Mouse (Mus musculus): ENCODE measurements around the gene Slc1a3. TPM values are rescaled to one million over a fixed set of nuclear protein-coding genes. Genes with fewer than 3 reads are reported as not detected.

The Slc1a3 gene
- polyA plus RNA-seq, 2 experiments = 0.27 to 0.39 TPM

DNA sequence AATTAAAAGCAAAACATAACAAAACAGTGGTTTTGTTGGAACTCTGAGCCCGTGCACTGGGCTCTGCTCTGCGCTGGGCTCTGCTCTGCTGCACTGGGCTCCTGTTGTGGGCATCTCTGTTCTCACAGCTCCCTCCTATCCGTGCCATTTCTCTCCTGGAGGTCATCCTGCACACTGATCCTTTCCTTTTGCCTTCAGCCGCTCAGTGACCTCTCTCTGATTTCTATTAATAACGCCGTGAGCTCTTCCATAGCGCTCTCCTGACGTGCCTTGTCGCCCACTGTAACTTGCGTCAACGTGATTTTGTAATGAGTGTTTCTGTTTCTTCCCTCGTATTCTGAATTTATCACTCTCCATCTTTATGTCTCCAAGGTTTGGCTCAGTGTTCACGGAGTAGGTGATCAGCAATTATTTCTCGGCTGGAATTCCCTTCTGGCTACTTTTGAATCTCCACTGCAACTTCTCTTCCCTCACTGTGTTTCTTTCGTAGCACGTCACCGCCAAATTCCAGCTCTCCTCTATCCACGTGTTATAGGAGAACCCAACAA, 91.0 kb downstream of the Slc1a3 start:
- Histone ChIP-seq H3K4me1 (replicated peaks; ENCODE audit: control insufficient read depth in 2 of 2, insufficient read depth in 2 of 2, low read length in 1 of 2) (no peaks in the 10 kb centered on the region), H3K4me2 (ENCODE audit: low read depth) (no peak overlapping the region), H3K36me3 (replicated peaks; ENCODE audit: control insufficient read depth, insufficient read depth, low read depth) (no peaks in the 10 kb centered on the region), H3K27me3 (ENCODE audit: control insufficient read depth, insufficient read depth, low read length) (no peaks in the 10 kb centered on the region), H3K9ac (replicated peaks) (no peak overlapping the region), H3K4me3 (ENCODE audit: insufficient read depth in 1 of 2, low read depth in 2 of 2, low read length in 2 of 2) (no peak overlapping the region), H3K9me3 (ENCODE audit: control insufficient read depth, low read length) (no peaks in the 10 kb centered on the region), H3K27ac (no peak overlapping the region)
- 76% methylated on average over 18 of the region's 18 CpGs for WGBS (ENCODE audit: insufficient replicate concordance)
- no peak for DNase-seq (ENCODE audit: low read depth in 3 of 3, low spot score in 3 of 3)
- no peak for ATAC-seq (ENCODE audit: insufficient read depth)
- TF ChIP-seq EP300 (IDR thresholded peaks at IDR 0.05; ENCODE audit: low read depth) = no peak
- TF ChIP-seq CTCF (IDR thresholded peaks at IDR 0.05; ENCODE audit: low read depth) = no peak

DNA sequence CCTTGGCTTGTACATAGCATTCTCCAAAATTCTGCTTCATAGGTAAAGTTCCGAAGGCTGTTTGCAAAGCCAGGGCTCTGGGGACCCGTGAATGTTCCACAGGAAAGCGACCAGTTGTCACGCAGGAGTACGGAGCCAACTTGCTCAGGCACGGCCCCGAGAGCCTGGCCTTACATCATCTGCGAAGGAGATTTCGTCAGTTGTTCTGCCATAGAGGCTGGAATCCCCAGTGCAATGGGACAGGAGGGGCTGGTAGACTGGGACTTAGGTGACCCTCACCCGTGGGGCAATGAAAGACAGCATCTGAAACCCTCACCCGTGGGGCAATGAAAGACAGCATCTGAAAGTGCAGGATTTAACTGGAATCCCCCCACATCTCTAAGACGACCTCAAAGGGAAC, 94.3 kb downstream of the Slc1a3 start:
- Histone ChIP-seq H3K4me1 (replicated peaks; ENCODE audit: control insufficient read depth in 2 of 2, insufficient read depth in 2 of 2, low read length in 1 of 2) (no peaks in the 10 kb centered on the region), H3K9me3 (ENCODE audit: control insufficient read depth, low read length) (no peaks in the 10 kb centered on the region), H3K9ac (replicated peaks) (no peak overlapping the region), H3K4me3 (ENCODE audit: insufficient read depth in 1 of 2, low read depth in 2 of 2, low read length in 2 of 2) (no peak overlapping the region), H3K27me3 (ENCODE audit: control insufficient read depth, insufficient read depth, low read length) (no peaks in the 10 kb centered on the region), H3K36me3 (replicated peaks; ENCODE audit: control insufficient read depth, insufficient read depth, low read depth) (no peaks in the 10 kb centered on the region), H3K4me2 (ENCODE audit: low read depth) (no peak overlapping the region), H3K27ac (no peak overlapping the region)
- DNase-seq (ENCODE audit: low read depth in 3 of 3, low spot score in 3 of 3) = no peak
- WGBS (ENCODE audit: insufficient replicate concordance) = 69% methylated on average over 12 of the region's 12 CpGs
- no peak for ATAC-seq (ENCODE audit: insufficient read depth)
- no peak for TF ChIP-seq EP300 (IDR thresholded peaks at IDR 0.05; ENCODE audit: low read depth)
- no peak for TF ChIP-seq CTCF (IDR thresholded peaks at IDR 0.05; ENCODE audit: low read depth)

DNA sequence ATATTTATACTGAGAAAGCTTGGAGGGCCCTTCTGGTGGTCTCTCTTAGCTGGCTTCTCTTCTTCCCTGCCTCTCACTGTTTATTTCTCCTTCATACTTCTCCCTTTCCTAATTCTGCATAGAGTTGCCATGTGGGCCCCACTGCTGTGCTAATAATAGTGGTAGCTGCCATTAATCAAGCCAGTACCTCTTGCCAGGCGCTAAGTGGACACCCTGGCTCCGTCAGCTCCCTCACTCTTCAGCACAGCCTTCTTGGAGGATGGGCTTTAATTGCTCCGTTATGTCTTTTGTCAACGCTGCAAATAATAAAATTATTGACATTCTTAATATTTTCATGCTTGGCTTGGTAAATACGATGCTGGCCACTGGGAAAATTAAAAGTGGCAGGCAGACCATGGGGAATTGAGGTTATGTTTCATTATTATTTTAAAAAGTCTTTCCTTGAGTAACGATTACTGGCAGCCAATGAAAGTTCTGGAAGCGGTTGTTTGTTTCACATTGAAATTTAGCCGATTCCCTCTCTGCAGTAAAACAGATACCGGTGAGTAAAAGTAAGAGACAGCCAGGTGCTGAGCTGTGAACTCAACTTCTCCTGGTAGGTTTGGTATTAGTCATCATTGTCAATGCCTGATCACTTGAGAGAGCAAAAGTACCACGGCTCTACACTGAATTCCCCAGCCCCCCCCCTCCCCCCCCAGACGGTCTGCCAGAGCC, 94.9 kb downstream of the Slc1a3 start:
- Histone ChIP-seq H3K9ac (replicated peaks) (no peak overlapping the region), H3K27me3 (ENCODE audit: control insufficient read depth, insufficient read depth, low read length) (no peaks in the 10 kb centered on the region), H3K9me3 (ENCODE audit: control insufficient read depth, low read length) (no peaks in the 10 kb centered on the region), H3K36me3 (replicated peaks; ENCODE audit: control insufficient read depth, insufficient read depth, low read depth) (no peaks in the 10 kb centered on the region), H3K4me1 (replicated peaks; ENCODE audit: control insufficient read depth in 2 of 2, insufficient read depth in 2 of 2, low read length in 1 of 2) (no peaks in the 10 kb centered on the region), H3K27ac (no peak overlapping the region), H3K4me3 (ENCODE audit: insufficient read depth in 1 of 2, low read depth in 2 of 2, low read length in 2 of 2) (no peak overlapping the region), H3K4me2 (ENCODE audit: low read depth) (no peak overlapping the region)
- no peak for ATAC-seq (ENCODE audit: insufficient read depth)
- WGBS (ENCODE audit: insufficient replicate concordance) = 61% methylated on average over 11 of the region's 11 CpGs
- no peak for DNase-seq (ENCODE audit: low read depth in 3 of 3, low spot score in 3 of 3)
- TF ChIP-seq EP300 (IDR thresholded peaks at IDR 0.05; ENCODE audit: low read depth) = no peak
- no peak for TF ChIP-seq CTCF (IDR thresholded peaks at IDR 0.05; ENCODE audit: low read depth)

DNA sequence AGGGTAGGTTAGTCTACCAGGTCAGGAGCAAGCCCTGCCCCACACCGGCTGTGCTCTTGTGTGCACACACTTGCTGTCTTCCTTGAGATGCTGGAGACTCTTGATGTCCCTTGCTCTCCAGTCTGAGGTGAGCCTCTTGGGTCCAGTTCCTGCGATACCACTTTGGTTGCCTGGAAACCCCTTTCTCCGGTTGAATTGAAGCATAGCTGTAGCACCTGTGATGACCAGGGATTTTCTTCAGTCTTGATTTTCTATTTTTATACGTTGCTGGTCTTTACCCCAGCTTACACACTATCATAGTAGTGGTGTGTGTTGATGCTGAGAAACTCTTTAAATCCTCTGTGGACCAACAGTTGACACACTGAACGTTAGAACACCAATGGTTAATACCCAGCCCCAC, 95.9 kb downstream of the Slc1a3 start:
- Histone ChIP-seq H3K36me3 (replicated peaks; ENCODE audit: control insufficient read depth, insufficient read depth, low read depth) (no peaks in the 10 kb centered on the region), H3K4me3 (ENCODE audit: insufficient read depth in 1 of 2, low read depth in 2 of 2, low read length in 2 of 2) (no peak overlapping the region), H3K27ac (no peak overlapping the region), H3K27me3 (ENCODE audit: control insufficient read depth, insufficient read depth, low read length) (no peaks in the 10 kb centered on the region), H3K4me2 (ENCODE audit: low read depth) (no peak overlapping the region), H3K9me3 (ENCODE audit: control insufficient read depth, low read length) (no peaks in the 10 kb centered on the region), H3K4me1 (replicated peaks; ENCODE audit: control insufficient read depth in 2 of 2, insufficient read depth in 2 of 2, low read length in 1 of 2) (no peaks in the 10 kb centered on the region), H3K9ac (replicated peaks) (no peak overlapping the region)
- ATAC-seq (ENCODE audit: insufficient read depth) = no peak
- 66% methylated on average over 5 of the region's 5 CpGs for WGBS (ENCODE audit: insufficient replicate concordance)
- no peak for TF ChIP-seq EP300 (IDR thresholded peaks at IDR 0.05; ENCODE audit: low read depth)
- no peak for TF ChIP-seq CTCF (IDR thresholded peaks at IDR 0.05; ENCODE audit: low read depth)
- no peak for DNase-seq (ENCODE audit: low read depth in 3 of 3, low spot score in 3 of 3)

DNA sequence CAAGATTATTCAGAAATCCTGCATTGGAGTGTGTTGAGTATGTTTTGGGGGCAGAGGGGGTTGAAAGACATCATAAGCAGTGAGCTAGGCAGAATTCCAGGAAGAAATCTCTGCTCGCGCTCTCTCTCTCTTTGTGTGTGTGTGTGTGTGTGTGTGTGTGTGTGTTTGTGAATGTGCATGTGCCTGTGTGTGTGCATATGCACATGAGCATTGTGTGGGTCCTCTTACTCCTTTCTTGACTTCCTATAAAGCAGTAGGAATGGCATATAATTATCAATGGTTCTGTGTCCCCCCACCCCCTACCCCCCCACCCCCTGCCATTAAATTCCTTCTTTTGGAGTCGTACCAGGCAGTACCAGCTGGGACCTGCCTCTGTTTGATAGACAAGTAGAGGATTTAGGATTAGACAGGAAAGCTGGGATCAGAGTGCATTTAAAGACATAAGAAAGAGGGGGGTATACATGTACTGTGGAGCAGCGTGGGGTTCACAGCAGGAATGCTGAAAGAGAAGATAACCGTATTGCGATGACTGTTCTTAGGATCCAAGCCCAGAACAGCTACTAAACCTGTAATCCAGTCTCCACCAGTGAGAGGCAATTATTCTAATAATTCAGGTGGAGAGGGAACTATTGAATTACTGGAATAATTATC, 104.9 kb downstream of the Slc1a3 start:
- no peak overlapping the region for H3K9ac ChIP-seq (replicated peaks)
- H3K27me3 ChIP-seq (ENCODE audit: control insufficient read depth, insufficient read depth, low read length) = no peaks in the 10 kb centered on the region
- no peak for DNase-seq (ENCODE audit: low read depth in 3 of 3, low spot score in 3 of 3)
- no peak for TF ChIP-seq CTCF (IDR thresholded peaks at IDR 0.05; ENCODE audit: low read depth)
- TF ChIP-seq EP300 (IDR thresholded peaks at IDR 0.05; ENCODE audit: low read depth) = no peak
- H3K36me3 ChIP-seq (replicated peaks; ENCODE audit: control insufficient read depth, insufficient read depth, low read depth) = no peaks in the 10 kb centered on the region
- no peaks in the 10 kb centered on the region for H3K4me1 ChIP-seq (replicated peaks; ENCODE audit: control insufficient read depth in 2 of 2, insufficient read depth in 2 of 2, low read length in 1 of 2)
- WGBS (ENCODE audit: insufficient replicate concordance) = 65% methylated on average over 6 of the region's 6 CpGs
- no peaks in the 10 kb centered on the region for H3K9me3 ChIP-seq (ENCODE audit: control insufficient read depth, low read length)
- H3K27ac ChIP-seq = no peak overlapping the region
- no peak for ATAC-seq (ENCODE audit: insufficient read depth)
- no peak overlapping the region for H3K4me2 ChIP-seq (ENCODE audit: low read depth)
- no peak overlapping the region for H3K4me3 ChIP-seq (ENCODE audit: insufficient read depth in 1 of 2, low read depth in 2 of 2, low read length in 2 of 2)

All from liver, embryonic 14.5 days (tissue).